In genomic region chr10:13029416-13029815, GRCm38 (mm10) we compare ENCODE assay signal across 22 mouse cellular contexts. TPM values are rescaled to one million over a fixed set of nuclear protein-coding genes. Genes with fewer than 3 reads are reported as not detected.
DNase-seq lines count a peak whose midpoint lies in the region; ATAC-seq and TF ChIP-seq lines count a peak whose summit lies in the region.
"Had no signal": no experiment of that assay in that cellular context is flagged by ENCODE, and none has a peak within 500 bp of the region (broad histone marks: within the 10 kb centered on the region; RNA-seq: fewer than 3 reads in every experiment).

No protein-coding gene starts in this region.

- H3K4me1 ChIP-seq in heart, embryonic 10.5 days = no peaks in the 10 kb centered on the region
- H3K4me1 ChIP-seq in midbrain, embryonic 11.5 days (ENCODE audit: control insufficient read depth, insufficient read depth, low read length) = no peaks in the 10 kb centered on the region
- H3K4me1 ChIP-seq in midbrain, postnatal 0 days (ENCODE audit: insufficient read depth, low read length) = no peaks in the 10 kb centered on the region

- no peaks in the 10 kb centered on the region for H3K27me3 ChIP-seq in heart, embryonic 10.5 days (ENCODE audit: insufficient read depth, poor library complexity, severe bottlenecking)
- no peaks in the 10 kb centered on the region for H3K27me3 ChIP-seq in midbrain, embryonic 11.5 days (ENCODE audit: control insufficient read depth, insufficient read depth, low read length)
- no peaks in the 10 kb centered on the region for H3K27me3 ChIP-seq in midbrain, postnatal 0 days (ENCODE audit: insufficient read depth, low read length)
- H3K27me3 ChIP-seq: CH12.LX had no signal

- WGBS in heart, embryonic 10.5 days = 78% methylated on average over 5 of the region's 5 CpGs
- WGBS in midbrain, embryonic 11.5 days = 90% methylated on average over 5 of the region's 5 CpGs
- 89% methylated on average over 5 of the region's 5 CpGs for WGBS in midbrain, postnatal 0 days

- DNase-seq in heart, adult 11 months = peak; percentile 63
- DNase-seq in heart, adult 18-20 months = no peak
- peak; percentile 43 for DNase-seq in heart, embryonic 10.5 days (ENCODE audit: low spot score)
- no peak for DNase-seq in heart, adult 9 months (ENCODE audit: low spot score in 2 of 2)
- DNase-seq in midbrain, embryonic 11.5 days (ENCODE audit: low spot score, missing footprints) = peak; percentile 54
- DNase-seq in midbrain, postnatal 0 days (ENCODE audit: low spot score) = no peak
- DNase-seq: adrenal gland, adult 2 months; adrenal gland, adult 8-10 months; adrenal gland, postnatal 10 days; adrenal gland, postnatal 14 days; adrenal gland, postnatal 25 days; adrenal gland, postnatal 36 days; B cell, adult 2 months; cerebellum, adult 11 months; cerebellum, adult 11-12 months; cerebellum, adult 18-20 months had no signal

- H3K9ac ChIP-seq in midbrain, embryonic 11.5 days (ENCODE audit: low read length) = no peak overlapping the region
- no peak overlapping the region for H3K9ac ChIP-seq in midbrain, postnatal 0 days (replicated peaks; ENCODE audit: low read length, poor library complexity, severe bottlenecking)

- H3K4me2 ChIP-seq in midbrain, embryonic 11.5 days = no peak overlapping the region
- H3K4me2 ChIP-seq in midbrain, postnatal 0 days (ENCODE audit: low read depth, low read length, poor library complexity, severe bottlenecking) = no peak overlapping the region

- ATAC-seq in midbrain, embryonic 11.5 days (ENCODE audit: low FRiP score) = no peak
- ATAC-seq in midbrain, postnatal 0 days (ENCODE audit: low FRiP score) = no peak
- ATAC-seq: activated CD4-positive, CD25-positive, alpha-beta regulatory T cell, adult 4 months; CD4-positive, CD25-positive, alpha-beta regulatory T cell, adult 4 months; Patski had no signal

- H3K27ac ChIP-seq in heart, embryonic 10.5 days = no peak overlapping the region
- no peak overlapping the region for H3K27ac ChIP-seq in midbrain, embryonic 11.5 days (ENCODE audit: low read depth, low read length)
- no peak overlapping the region for H3K27ac ChIP-seq in midbrain, postnatal 0 days (ENCODE audit: low read depth, low read length)

- H3K4me3 ChIP-seq in heart, embryonic 10.5 days = no peak overlapping the region
- H3K4me3 ChIP-seq in midbrain, embryonic 11.5 days (ENCODE audit: low read depth, low read length) = no peak overlapping the region
- no peak overlapping the region for H3K4me3 ChIP-seq in midbrain, postnatal 0 days (ENCODE audit: low read depth, low read length)

- H3K36me3 ChIP-seq in heart, embryonic 10.5 days = no peaks in the 10 kb centered on the region
- no peaks in the 10 kb centered on the region for H3K36me3 ChIP-seq in midbrain, embryonic 11.5 days (ENCODE audit: control insufficient read depth, insufficient read depth, low read length)
- H3K36me3 ChIP-seq in midbrain, postnatal 0 days (ENCODE audit: insufficient read depth, low read length) = no peaks in the 10 kb centered on the region
- H3K36me3 ChIP-seq: G1E had no signal

- no peak for TF ChIP-seq CTCF in midbrain, postnatal 0 days (IDR thresholded peaks at IDR 0.05)

- H3K9me3 ChIP-seq in heart, embryonic 10.5 days = no peaks in the 10 kb centered on the region
- no peaks in the 10 kb centered on the region for H3K9me3 ChIP-seq in midbrain, embryonic 11.5 days (ENCODE audit: control insufficient read depth, low read length)
- H3K9me3 ChIP-seq in midbrain, postnatal 0 days (ENCODE audit: low read length) = no peaks in the 10 kb centered on the region
- H3K9me3 ChIP-seq: G1E had no signal

RNA-seq across cellular contexts. Expression of gene Sf3b5, which starts 24.3 kb away (rescaled TPM):
- total RNA-seq in heart, adult 18-20 months (2021) = 1 to 10 TPM; 7.0 to 7.7 TPM
- polyA plus RNA-seq in heart, embryonic 10.5 days (2016; fragmentation: Nextera tagmentation; extraction: Ambion mirVana) = 39.0 and 42.9 TPM in 2 replicates
- polyA plus RNA-seq in midbrain, embryonic 11.5 days (2014; fragmentation: Nextera tagmentation; extraction: Ambion mirVana) = 39.2 and 39.9 TPM in 2 replicates
- 18.4 and 24.8 TPM in 2 replicates for total RNA-seq in midbrain, postnatal 0 days (2014; rRNA removed)
- polyA plus RNA-seq in midbrain, postnatal 0 days (2015; fragmentation: Nextera tagmentation; extraction: Ambion mirVana) = 24.2 and 24.8 TPM in 2 replicates

RNA-seq across cellular contexts. Expression of gene Plagl1, which starts 30.9 kb away (rescaled TPM):
- 1 to 10 TPM; 6.2 to 9.4 TPM for total RNA-seq in heart, adult 18-20 months (2021)
- polyA plus RNA-seq in heart, embryonic 10.5 days (2016; fragmentation: Nextera tagmentation; extraction: Ambion mirVana) = 206 and 245 TPM in 2 replicates
- polyA plus RNA-seq in midbrain, embryonic 11.5 days (2014; fragmentation: Nextera tagmentation; extraction: Ambion mirVana) = 129 and 142 TPM in 2 replicates
- total RNA-seq in midbrain, postnatal 0 days (2014; rRNA removed) = 39.0 and 122 TPM in 2 replicates
- polyA plus RNA-seq in midbrain, postnatal 0 days (2015; fragmentation: Nextera tagmentation; extraction: Ambion mirVana) = 16.1 and 20.1 TPM in 2 replicates
- total RNA-seq: MEL had no signal

Comparison
In these comparisons a context has a peak if more than half of its experiments do, and no peak if none do; other contexts are left out.
1. DNase-seq: peak in heart, adult 11 months (single experiment), heart, embryonic 10.5 days (single experiment) and midbrain, embryonic 11.5 days (single experiment); none in heart, adult 18-20 months (0 of 2), heart, adult 9 months (0 of 2) and midbrain, postnatal 0 days (single experiment).